Mouse (Mus musculus): ENCODE results near the gene B3galnt2. TPM values are rescaled to one million over a fixed set of nuclear protein-coding genes. Genes with fewer than 3 reads are reported as not detected.
"Not testable (repeated sequence)": the region's sequence is repeated elsewhere in the genome, so short reads cannot be mapped to it uniquely, and the experiment has no call there.

The B3galnt2 gene
- polyA plus RNA-seq, 1 experiment from 2014 or later, result 55.5 TPM

- WGBS, result 94% methylated on average over 4 of the region's 4 CpGs
Observed at GRCm38 (mm10) chr13:14011454-14011995, 57.3 kb downstream of the B3galnt2 start.

GRCm38 (mm10) chr13:14014001-14014400 lies 59.7 kb downstream of the B3galnt2 start:
- Histone ChIP-seq H3K36me3 (replicated peaks; ENCODE audit: control insufficient read depth, insufficient read depth, low read depth, low read length) (no peaks in the 10 kb centered on the region; the same call in 1 of the 2 replicates), H3K4me2 (ENCODE audit: low read depth, low read length) (no peak overlapping the region), H3K27me3 (ENCODE audit: control insufficient read depth, insufficient read depth, low read length) (no peaks in the 10 kb centered on the region), H3K9me3 (replicated peaks; ENCODE audit: control insufficient read depth, low read length) (no peaks in the 10 kb centered on the region), H3K4me1 (ENCODE audit: control insufficient read depth, insufficient read depth, low read length) (no peaks in the 10 kb centered on the region), H3K4me3 (ENCODE audit: low read depth, low read length) (no peak overlapping the region), H3K9ac (replicated peaks; ENCODE audit: low read length) (no peak overlapping the region), H3K27ac (replicated peaks; ENCODE audit: low read depth, low read length) (no peak overlapping the region)
- DNase-seq (ENCODE audit: low spot score), result no peak
- 95% methylated on average over 2 of the region's 2 CpGs for WGBS
- no peak for ATAC-seq (replicated peaks; ENCODE audit: insufficient number of reproducible peaks, low FRiP score, low TSS enrichment, low read depth)

More at GRCm38 (mm10) chr13:14011454-14011995, 57.3 kb downstream of the B3galnt2 start:
- Histone ChIP-seq H3K4me1 (ENCODE audit: control insufficient read depth, insufficient read depth, low read length) (no peaks in the 10 kb centered on the region), H3K27ac (replicated peaks; ENCODE audit: low read depth, low read length) (no peak overlapping the region), H3K9me3 (replicated peaks; ENCODE audit: control insufficient read depth, low read length) (no peaks in the 10 kb centered on the region), H3K36me3 (replicated peaks; ENCODE audit: control insufficient read depth, insufficient read depth, low read depth, low read length) (no peaks in the 10 kb centered on the region; the same call in 1 of the 2 replicates), H3K9ac (replicated peaks; ENCODE audit: low read length) (no peak overlapping the region), H3K4me2 (ENCODE audit: low read depth, low read length) (no peak overlapping the region), H3K4me3 (ENCODE audit: low read depth, low read length) (no peak overlapping the region), H3K27me3 (ENCODE audit: control insufficient read depth, insufficient read depth, low read length) (no peaks in the 10 kb centered on the region)
- ATAC-seq (replicated peaks; ENCODE audit: insufficient number of reproducible peaks, low FRiP score, low TSS enrichment, low read depth) (no peak), DNase-seq (ENCODE audit: low spot score) (no peak)

GRCm38 (mm10) chr13:14014540-14014939 lies 60.3 kb downstream of the B3galnt2 start:
- Histone ChIP-seq H3K9ac (replicated peaks; ENCODE audit: low read length) (no peak overlapping the region), H3K27me3 (ENCODE audit: control insufficient read depth, insufficient read depth, low read length) (no peaks in the 10 kb centered on the region), H3K36me3 (replicated peaks; ENCODE audit: control insufficient read depth, insufficient read depth, low read depth, low read length) (peaks cover 2% of the 10 kb centered on the region), H3K9me3 (replicated peaks; ENCODE audit: control insufficient read depth, low read length) (no peaks in the 10 kb centered on the region), H3K4me3 (ENCODE audit: low read depth, low read length) (no peak overlapping the region), H3K27ac (replicated peaks; ENCODE audit: low read depth, low read length) (no peak overlapping the region), H3K4me1 (ENCODE audit: control insufficient read depth, insufficient read depth, low read length) (no peaks in the 10 kb centered on the region), H3K4me2 (ENCODE audit: low read depth, low read length) (no peak overlapping the region)
- ATAC-seq (replicated peaks; ENCODE audit: insufficient number of reproducible peaks, low FRiP score, low TSS enrichment, low read depth) (no peak), DNase-seq (ENCODE audit: low spot score) (no peak)
- WGBS, result 94% methylated on average over 4 of the region's 4 CpGs

GRCm38 (mm10) chr13:14015609-14016008 lies 61.3 kb downstream of the B3galnt2 start:
- WGBS, result 94% methylated on average over 6 of the region's 6 CpGs
- no peaks in the 10 kb centered on the region for H3K4me1 ChIP-seq (ENCODE audit: control insufficient read depth, insufficient read depth, low read length)
- H3K36me3 ChIP-seq (replicated peaks; ENCODE audit: control insufficient read depth, insufficient read depth, low read depth, low read length), result peaks cover 5% of the 10 kb centered on the region

GRCm38 (mm10) chr13:14018283-14018682 lies 64.0 kb downstream of the B3galnt2 start:
- DNase-seq (ENCODE audit: low spot score), result no peak
- no peak for ATAC-seq (replicated peaks; ENCODE audit: insufficient number of reproducible peaks, low FRiP score, low TSS enrichment, low read depth)
- Histone ChIP-seq H3K4me3 (ENCODE audit: low read depth, low read length) (no peak overlapping the region), H3K27ac (replicated peaks; ENCODE audit: low read depth, low read length) (no peak overlapping the region), H3K36me3 (replicated peaks; ENCODE audit: control insufficient read depth, insufficient read depth, low read depth, low read length) (peaks cover 5% of the 10 kb centered on the region), H3K9ac (replicated peaks; ENCODE audit: low read length) (no peak overlapping the region), H3K27me3 (ENCODE audit: control insufficient read depth, insufficient read depth, low read length) (no peaks in the 10 kb centered on the region), H3K9me3 (replicated peaks; ENCODE audit: control insufficient read depth, low read length) (no peaks in the 10 kb centered on the region), H3K4me2 (ENCODE audit: low read depth, low read length) (no peak overlapping the region), H3K4me1 (ENCODE audit: control insufficient read depth, insufficient read depth, low read length) (no peaks in the 10 kb centered on the region)

More at GRCm38 (mm10) chr13:14015609-14016008, 61.3 kb downstream of the B3galnt2 start:
- Histone ChIP-seq H3K27me3 (ENCODE audit: control insufficient read depth, insufficient read depth, low read length) (no peaks in the 10 kb centered on the region), H3K9ac (replicated peaks; ENCODE audit: low read length) (no peak overlapping the region), H3K27ac (replicated peaks; ENCODE audit: low read depth, low read length) (no peak overlapping the region), H3K9me3 (replicated peaks; ENCODE audit: control insufficient read depth, low read length) (no peaks in the 10 kb centered on the region), H3K4me3 (ENCODE audit: low read depth, low read length) (no peak overlapping the region), H3K4me2 (ENCODE audit: low read depth, low read length) (no peak overlapping the region)
- no peak for DNase-seq (ENCODE audit: low spot score)
- no peak for ATAC-seq (replicated peaks; ENCODE audit: insufficient number of reproducible peaks, low FRiP score, low TSS enrichment, low read depth)

GRCm38 (mm10) chr13:14018852-14019251 lies 64.6 kb downstream of the B3galnt2 start:
- Histone ChIP-seq H3K27ac (replicated peaks; ENCODE audit: low read depth, low read length) (no peak overlapping the region), H3K9me3 (replicated peaks; ENCODE audit: control insufficient read depth, low read length) (no peaks in the 10 kb centered on the region), H3K4me2 (ENCODE audit: low read depth, low read length) (no peak overlapping the region), H3K27me3 (ENCODE audit: control insufficient read depth, insufficient read depth, low read length) (no peaks in the 10 kb centered on the region), H3K9ac (replicated peaks; ENCODE audit: low read length) (no peak overlapping the region), H3K36me3 (replicated peaks; ENCODE audit: control insufficient read depth, insufficient read depth, low read depth, low read length) (peaks cover 5% of the 10 kb centered on the region), H3K4me3 (ENCODE audit: low read depth, low read length) (no peak overlapping the region), H3K4me1 (ENCODE audit: control insufficient read depth, insufficient read depth, low read length) (no peaks in the 10 kb centered on the region)
- WGBS, result 89% methylated on average over 3 of the region's 3 CpGs
- no peak for DNase-seq (ENCODE audit: low spot score)
- ATAC-seq (replicated peaks; ENCODE audit: insufficient number of reproducible peaks, low FRiP score, low TSS enrichment, low read depth), result no peak

- not testable (repeated sequence) for ATAC-seq (replicated peaks; ENCODE audit: insufficient number of reproducible peaks, low FRiP score, low TSS enrichment, low read depth); H3K36me3 ChIP-seq (replicated peaks; ENCODE audit: control insufficient read depth, insufficient read depth, low read depth, low read length); H3K4me2 ChIP-seq (ENCODE audit: low read depth, low read length); H3K4me1 ChIP-seq (ENCODE audit: control insufficient read depth, insufficient read depth, low read length); DNase-seq (ENCODE audit: low spot score); H3K27ac ChIP-seq (replicated peaks; ENCODE audit: low read depth, low read length); H3K27me3 ChIP-seq (ENCODE audit: control insufficient read depth, insufficient read depth, low read length); H3K9ac ChIP-seq (replicated peaks; ENCODE audit: low read length); H3K9me3 ChIP-seq (replicated peaks; ENCODE audit: control insufficient read depth, low read length); H3K4me3 ChIP-seq (ENCODE audit: low read depth, low read length)
- 80% methylated on average over 9 of the region's 12 CpGs for WGBS
Observed at GRCm38 (mm10) chr13:14021417-14021816, 67.1 kb downstream of the B3galnt2 start.

GRCm38 (mm10) chr13:14025554-14025953 lies 71.3 kb downstream of the B3galnt2 start:
- no peaks in the 10 kb centered on the region for H3K36me3 ChIP-seq (replicated peaks; ENCODE audit: control insufficient read depth, insufficient read depth, low read depth, low read length)
- WGBS, result 87% methylated on average over 6 of the region's 6 CpGs
- no peaks in the 10 kb centered on the region for H3K27me3 ChIP-seq (ENCODE audit: control insufficient read depth, insufficient read depth, low read length)
- no peak for DNase-seq (ENCODE audit: low spot score)
- no peak overlapping the region for H3K9ac ChIP-seq (replicated peaks; ENCODE audit: low read length)
- H3K4me3 ChIP-seq (ENCODE audit: low read depth, low read length), result no peak overlapping the region
- no peaks in the 10 kb centered on the region for H3K9me3 ChIP-seq (replicated peaks; ENCODE audit: control insufficient read depth, low read length)
- H3K4me1 ChIP-seq (ENCODE audit: control insufficient read depth, insufficient read depth, low read length), result no peaks in the 10 kb centered on the region
- no peak overlapping the region for H3K27ac ChIP-seq (replicated peaks; ENCODE audit: low read depth, low read length)
- ATAC-seq (replicated peaks; ENCODE audit: insufficient number of reproducible peaks, low FRiP score, low TSS enrichment, low read depth), result no peak
- no peak overlapping the region for H3K4me2 ChIP-seq (ENCODE audit: low read depth, low read length)

All from embryonic facial prominence, embryonic 11.5 days (tissue).